Mouse (Mus musculus) cerebellum, postnatal 14 days (tissue): ENCODE measurements around the gene Mcam.

ENCODE experiments used
- DNase-seq, 2 experiments: peaks; one replicate each; pipeline ENCODE4 v3.0.0; 2021; ENCODE audit warnings: mixed read lengths in 2 of 2

The Mcam gene

DNA sequence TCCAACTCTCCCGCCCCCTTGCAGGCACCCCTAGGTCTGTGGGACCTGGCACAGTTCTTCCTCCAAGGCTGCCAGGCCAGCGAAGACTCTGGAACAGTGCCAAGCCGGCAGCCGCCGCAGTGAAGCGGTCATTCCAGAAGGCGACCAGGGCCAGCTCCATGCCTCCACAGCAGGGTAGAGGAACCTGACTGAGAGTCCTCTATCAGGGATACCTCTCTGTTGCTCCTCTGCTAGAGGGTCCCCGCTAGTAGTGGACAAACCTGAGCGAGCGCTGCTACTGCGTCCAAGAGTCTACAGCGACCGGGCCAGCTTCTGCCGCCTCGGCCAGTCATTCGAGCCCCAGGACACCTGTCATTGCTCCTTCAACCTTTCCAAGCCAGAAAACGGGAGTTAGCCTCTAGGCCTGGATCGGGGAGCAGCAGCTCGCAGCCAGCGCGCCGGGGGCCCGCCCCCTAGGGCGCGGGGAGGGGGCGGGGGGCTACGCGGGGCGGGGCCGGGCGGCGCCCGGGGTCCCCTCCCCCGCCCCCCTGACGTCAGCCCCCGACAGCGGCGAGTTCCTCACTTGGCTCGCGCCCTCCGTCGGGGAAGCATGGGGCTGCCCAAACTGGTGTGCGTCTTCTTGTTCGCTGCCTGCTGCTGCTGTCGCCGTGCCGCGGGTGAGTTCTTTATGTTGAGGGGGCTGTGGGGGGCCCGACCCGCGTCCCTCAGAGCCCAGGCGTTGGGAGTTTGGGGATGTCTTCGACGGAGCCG, at the start of gene Mcam:
Mcam (plus strand) TSS at position 369 of the 750 bp plus-strand sequence.
- peak; percentile 90 to 92 for DNase-seq

DNA sequence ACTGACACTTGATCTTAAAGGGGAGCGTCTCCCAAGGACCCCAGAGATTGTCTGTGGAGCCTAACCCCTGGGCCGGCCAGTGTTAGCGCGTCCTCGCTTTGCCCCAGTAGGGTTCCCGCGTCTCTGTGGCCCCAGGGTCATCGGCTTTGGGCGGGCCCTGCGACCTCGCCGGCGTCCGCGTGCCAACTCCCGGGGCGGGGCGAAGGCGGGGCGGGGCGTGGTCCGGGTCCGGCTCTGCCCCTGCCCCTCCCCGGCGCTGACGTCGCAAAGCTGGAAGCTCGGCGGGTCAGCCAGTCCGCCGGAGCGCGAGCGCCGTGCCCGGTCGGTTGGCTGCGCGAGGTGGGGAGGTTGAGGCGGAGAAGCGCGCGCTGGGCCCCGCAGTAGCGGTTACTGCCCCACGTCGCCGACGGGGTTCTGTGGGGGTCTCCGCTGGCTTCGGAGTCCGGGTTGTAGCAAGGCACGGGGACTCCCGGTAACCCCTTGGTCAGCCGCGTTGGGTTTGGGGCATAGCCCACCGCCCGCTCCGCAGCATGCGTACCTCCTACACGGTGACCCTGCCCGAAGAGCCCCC, 49.5 kb upstream of the Mcam start:
- peak; percentile 95 to 98 for DNase-seq

DNA sequence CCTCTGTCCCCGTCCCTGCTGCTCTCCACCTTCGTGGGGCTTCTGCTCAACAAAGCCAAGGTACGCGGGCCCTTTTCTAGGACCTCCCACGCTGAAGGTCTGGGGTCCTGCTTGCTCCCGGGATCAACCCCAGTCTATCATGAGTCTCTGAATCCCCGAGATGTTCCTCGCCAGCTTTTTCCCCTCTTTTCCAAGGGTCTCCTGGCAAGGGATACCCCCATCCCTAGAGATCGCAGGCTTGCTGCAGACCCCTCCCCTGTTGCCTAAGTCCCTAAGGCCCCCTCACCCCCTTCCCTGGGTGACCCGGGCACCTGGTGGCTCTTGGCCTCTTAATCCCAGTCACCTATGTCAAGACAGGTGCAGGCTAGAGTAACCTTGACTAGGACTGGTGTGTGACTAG, 49.0 kb upstream of the Mcam start:
- peak in 1 of 2 experiments; percentile 24 for DNase-seq

DNA sequence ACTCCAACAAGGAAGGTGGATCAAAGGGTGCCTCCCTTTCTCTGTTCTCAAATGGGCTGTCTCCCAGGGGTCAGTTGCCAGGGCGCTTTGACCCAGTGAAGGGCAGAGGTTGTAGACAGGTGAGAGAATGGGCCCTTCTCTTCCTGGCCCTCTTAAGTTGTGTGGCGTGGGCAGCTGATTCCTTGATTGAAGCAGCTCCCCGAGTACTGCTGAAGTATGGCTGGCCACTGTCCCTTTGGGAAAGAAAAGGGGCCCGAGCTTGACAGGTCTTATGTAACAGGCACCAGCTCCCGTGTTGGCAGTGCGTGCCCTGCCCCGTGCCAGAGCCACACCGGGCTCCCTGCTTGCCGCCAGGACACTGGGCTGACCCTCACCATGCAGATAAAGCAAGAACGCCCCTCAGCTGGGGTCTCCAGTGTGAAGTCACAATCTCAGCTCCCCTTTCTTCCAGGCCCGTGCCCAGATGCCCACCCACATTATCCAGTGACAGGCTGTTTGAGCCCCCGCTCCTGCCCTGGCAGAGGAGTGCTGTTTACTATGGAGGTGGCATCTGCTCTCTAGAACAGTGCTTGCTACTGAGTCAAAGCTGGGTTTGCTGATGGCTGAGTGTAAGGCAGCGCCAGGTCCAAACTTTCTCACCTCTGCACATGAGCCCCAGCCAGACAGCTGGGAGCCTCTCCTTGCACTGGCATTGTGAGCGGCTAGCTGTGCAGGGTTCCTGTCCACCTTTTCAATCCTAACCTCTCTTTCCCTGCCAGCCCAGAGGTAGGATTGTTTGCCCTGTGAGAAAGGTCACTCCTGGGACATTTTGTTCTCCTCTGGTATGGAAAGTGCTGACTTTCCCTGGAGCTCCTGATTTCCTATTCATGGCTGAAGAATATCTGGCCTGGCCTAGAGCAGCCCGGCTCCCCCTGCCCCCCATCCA, 48.3 kb upstream of the Mcam start:
- peak; percentile 83 to 91 for DNase-seq

DNA sequence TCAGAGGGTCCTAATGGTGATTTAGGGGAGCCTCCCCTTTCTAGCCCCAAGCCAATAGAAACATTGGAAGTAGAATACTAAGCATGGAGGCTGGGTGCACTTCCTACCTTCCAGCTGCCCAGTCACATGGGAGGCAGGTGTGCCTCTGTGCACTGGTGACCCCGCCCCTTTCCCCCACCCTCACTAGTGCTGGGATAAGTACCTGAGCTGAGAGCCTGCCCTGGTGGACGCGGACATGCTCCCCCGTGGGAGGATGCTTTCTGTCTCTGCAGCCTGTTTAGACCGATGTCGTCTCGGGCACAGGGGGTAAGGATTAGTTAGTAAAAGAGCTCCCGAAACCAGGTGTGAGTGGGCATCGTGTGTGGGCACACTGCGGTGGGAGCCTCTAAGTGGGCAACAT, 47.3 kb upstream of the Mcam start:
- no peak for DNase-seq

DNA sequence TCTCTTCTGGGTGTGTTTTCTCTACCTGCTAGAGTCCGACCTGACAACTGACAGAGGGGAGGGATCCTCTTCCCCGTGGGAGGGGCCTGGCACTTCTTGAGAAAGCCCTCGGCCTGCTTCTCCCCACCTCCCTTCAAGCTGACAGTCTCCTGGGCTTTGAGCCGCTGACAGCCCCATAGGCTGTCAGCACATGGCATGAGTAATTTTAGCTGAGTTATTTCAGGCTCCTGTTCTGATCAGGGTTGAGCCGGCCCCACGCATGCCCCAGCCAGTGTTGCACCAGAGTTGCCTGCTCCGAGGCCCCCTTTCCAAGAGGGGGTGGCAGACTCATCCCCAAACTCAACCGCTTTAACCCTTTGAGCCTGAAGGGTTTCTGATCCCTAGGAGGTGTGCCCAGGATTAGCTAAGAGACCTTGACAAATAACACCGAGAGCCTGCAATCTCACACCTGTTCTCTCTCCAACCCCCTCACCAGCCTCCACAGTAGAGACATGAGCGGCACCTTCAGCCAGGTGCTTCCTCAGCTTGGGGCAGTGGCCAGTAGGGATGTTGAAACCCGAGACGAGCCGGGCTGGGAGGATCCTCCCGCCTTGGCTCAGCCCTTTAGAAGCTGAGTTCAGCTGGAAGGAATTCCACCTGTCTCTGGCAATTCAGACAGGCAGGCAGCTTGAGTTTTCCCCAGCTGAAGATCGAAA, 46.4 kb upstream of the Mcam start:
- DNase-seq: peak in 1 of 2 experiments; percentile 47

DNA sequence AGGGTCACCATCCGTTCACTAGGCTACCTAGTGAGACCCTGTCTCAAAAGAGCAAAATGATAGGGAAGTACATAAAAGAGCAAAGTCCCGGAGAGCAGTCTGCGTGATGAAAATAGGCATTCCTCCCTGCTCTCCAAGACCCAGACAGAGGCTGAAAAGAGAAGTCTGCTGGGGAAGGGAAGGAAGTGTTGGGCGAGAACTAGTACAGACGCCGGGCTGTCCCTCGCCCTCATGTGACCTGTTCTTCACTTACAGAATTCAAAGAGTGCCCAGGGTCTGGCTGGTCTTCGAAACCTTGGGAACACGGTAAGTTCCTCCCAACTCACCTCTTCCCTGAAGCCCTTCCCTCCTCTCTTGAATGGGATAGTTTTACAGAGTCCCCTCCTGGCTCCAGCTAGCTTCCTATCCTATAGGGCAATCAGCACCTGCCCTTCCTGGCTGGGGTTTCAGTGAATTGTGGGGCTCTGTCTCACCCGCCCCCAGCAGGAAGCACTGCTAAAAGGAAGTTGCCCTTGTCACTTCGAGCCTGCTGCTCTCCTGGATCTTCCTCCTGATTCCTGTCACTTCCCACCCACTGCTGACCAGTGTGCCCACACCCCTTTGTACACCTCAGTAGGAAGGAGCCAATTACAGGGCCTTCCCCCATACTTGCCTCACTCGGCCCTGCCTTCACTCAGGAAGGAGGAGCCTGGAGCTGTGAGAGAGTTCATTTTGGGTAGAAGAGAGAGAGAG, 45.2 kb upstream of the Mcam start:
- DNase-seq: no peak

DNA sequence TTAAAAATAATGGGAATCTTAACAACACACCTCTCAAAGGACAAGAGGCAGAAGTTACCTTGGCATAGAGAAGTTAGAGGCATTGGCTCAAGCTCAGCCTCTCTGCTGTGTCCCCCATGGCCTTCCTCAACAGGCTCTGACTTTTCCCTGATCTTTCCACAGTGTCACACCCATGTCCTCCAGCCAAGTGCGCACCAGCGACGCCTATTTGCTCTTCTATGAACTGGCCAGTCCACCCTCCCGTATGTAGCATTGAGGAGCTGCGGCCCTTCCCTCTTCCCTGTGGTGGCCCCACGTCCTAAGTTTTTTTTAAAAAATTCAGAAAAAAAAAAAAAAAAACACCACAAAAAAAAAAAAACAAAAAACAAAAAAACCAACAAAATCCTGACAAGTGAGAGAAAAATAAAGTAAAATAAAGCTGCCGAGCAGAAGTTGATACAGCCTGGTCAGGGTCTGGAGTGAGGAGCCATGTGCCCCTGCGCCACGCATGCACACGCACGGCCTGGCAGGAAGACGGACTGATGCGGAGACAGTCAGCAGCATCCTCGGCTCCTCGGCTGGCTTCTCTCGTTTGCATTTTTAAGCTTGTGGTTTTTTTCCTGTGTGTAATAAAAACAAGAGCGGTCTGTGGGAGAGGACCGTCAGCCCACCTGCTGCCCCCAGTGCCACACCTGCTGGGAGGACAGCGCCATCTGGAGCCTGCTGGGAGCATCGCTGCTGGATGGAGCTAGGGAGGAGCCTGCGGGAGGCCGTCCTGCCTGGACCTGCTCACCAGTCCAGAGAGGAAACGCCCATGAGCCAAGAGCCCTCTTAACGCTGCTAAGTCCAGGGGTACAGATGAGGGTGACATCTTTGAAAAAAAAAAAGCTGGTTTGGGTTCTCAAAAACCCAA, 40.4 kb upstream of the Mcam start:
- DNase-seq: peak; percentile 84 to 89

DNA sequence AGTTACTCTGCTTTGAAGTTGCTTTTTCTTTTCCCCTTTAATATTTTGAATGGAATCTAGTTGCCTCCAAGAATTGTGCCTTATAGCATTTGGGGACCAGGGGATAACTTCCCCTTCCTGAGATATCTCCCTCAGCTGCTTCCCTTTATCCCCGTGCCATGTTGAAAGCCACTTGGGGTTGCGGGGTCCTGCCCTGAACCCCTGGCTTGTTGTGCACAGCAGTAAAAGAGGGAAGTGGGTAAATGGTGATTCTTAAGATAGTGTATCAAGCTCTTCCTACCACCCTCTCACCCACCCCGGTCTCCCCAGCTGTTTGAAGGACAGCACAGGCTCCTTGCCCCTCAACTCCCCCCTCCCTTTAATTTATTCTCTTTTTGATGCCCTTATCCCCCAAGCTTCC, 39.5 kb upstream of the Mcam start:
- no peak for DNase-seq

DNA sequence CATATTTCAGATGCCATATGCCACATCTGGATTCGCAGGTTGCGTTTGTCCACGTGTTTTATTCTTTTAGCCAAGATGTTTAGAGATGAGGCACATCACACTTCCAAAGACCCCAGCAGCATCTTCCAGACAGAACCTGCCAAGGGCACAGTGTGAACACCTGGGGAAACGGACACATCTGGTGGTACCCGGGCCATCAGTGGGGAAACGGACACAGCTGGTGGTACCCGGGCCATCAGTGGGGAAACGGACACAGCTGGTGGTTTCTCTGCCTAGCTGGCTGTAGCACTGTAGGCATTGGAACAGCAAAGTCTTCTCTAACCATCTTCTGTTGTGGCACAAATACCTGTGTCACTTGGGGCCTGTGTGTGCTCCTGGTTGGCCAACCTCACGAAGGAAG, 38.5 kb upstream of the Mcam start:
- no peak for DNase-seq

DNA sequence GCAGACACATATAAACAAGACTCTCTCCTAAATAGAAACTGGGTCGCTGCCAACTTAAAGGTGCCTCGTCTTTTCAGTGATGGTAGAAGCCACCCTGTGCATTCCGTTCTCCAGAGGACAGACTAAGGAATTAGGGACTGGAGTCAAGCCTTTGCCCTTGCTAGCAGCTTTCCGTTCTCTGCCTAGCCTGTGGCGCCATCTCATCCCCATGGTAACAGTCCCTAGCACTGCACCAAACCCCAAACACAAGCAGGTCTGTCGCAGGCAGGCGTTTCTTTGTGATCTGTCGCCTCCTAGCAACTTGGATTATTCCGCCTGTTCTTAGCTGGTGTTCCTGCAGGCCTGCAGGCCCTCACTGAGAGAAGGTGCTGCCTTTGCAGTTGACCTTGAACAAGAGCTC, 37.7 kb upstream of the Mcam start:
- DNase-seq: no peak

DNA sequence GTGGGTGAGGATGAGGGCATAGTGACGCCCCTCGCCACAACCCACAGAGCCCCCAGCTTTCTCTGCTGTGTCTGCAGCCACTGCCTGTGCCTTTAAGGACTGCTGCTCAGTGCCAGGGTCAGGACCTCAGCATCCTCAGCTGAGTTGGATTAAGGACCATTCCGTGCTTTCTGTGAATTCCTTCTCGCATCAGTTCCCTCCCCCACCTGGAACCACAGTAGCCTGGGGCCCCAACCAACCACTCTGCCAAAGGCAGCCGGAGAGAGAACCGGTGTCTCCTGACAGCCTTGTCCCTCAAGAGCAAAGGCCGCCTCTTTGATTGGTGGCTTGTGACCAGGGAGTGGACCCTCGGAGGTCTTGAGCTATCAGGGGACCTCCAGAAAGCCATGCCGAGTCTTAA, 32.8 kb upstream of the Mcam start, which contains the start of gene Mfrp:
Mfrp (plus strand) TSS at position 240 of the 400 bp plus-strand sequence.
- no peak for DNase-seq

DNA sequence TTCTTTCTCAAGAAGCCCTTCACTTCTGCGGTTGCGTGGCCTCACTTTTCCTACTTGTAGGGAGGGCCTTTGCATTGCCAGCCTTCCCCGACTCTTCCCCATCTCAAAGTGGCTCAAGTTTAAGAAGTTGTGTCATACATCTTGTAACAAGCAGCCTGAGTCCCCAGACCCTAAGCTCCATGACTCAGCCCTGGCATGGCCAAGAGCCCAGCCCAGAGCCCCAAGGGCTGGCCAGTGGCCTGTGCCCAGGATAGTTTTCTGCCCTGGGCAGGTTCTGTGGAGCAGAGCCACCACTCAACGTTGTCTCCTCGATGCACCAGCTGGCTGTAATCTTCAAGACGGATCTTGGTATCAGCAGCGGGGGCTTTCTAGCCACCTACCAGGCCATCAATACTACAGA, 29.4 kb upstream of the Mcam start:
- no peak for DNase-seq

DNA sequence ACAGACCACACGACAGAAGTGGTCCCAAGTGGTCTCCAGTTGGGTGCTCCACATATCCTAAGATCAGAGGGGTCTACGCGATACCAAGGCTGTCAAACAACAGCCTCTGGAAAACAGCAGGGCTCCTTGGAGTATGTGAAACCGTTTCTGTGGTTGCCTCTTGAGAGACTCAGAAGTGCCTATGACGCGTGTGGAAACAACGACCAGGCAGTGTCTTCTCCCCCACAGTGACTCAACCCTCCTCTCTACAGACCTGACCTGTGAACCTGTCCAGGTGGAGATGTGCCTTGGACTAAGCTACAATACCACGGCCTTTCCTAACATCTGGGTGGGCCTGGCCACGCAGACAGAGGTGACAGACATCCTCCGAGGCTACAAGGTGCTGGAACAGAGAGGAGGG, 28.5 kb upstream of the Mcam start:
- DNase-seq: no peak

DNA sequence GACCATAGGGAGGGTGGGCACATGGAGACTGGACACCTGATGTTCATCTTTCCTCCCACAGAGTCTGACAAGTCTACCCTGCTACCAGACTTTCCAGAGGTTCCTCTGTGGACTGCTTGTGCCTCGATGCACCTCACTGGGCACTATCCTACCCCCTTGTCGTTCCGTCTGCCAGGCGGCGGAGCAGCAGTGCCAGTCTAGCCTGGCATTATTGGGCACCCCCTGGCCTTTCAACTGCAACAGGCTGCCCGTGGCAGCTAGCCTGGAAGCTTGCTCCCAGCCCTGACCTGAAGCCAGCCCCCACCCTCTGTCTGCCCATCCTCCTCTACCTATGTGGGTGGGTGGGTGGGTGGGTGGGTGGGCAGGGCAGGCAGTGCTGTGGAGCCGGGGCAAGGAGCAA, 28.1 kb upstream of the Mcam start:
- peak in 1 of 2 experiments; percentile 36 for DNase-seq

DNA sequence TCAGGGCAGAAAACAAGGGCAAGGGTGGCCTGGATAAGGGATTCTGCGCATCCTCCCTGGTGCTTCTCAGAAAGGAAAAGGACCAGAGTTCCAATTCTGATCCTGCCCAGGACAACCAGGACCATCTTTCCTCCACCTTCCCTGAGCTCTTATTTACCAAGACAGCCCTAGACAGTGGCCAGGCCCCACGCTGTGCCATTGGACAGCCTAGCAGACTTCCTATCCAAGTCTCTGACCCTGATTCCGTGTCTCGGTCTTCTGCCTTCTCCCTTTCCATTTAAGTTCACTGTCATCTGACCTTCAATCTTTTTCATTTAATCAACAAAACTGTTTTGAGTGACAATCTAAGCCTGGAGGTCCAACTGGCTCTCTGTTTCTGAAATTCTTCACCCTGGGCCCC, 27.7 kb upstream of the Mcam start:
- DNase-seq: peak; percentile 72 to 73

DNA sequence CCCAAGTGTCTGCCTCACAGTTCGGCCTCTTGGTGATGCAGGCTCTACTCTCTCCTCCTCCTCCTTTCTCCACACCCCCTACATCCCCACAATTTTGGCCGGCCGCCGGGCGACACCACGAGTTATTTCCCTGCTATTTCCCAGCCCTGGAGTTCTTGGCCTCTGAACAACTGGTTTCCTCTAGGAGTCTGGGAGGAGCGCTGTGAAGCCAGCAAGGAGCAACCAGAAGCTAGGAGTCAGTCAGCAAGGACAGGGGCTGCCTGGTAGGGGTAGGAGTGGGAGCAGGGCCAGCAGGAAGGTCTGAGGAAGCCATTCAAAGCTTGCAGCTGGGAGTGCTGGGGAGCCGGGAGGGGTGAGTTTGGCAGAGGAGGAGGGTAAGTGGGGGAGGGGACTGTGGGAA, 27.2 kb upstream of the Mcam start, which contains the start of gene C1qtnf5:
C1qtnf5 (plus strand) TSS at position 136 of the 400 bp plus-strand sequence.
- DNase-seq: peak; percentile 57 to 76

DNA sequence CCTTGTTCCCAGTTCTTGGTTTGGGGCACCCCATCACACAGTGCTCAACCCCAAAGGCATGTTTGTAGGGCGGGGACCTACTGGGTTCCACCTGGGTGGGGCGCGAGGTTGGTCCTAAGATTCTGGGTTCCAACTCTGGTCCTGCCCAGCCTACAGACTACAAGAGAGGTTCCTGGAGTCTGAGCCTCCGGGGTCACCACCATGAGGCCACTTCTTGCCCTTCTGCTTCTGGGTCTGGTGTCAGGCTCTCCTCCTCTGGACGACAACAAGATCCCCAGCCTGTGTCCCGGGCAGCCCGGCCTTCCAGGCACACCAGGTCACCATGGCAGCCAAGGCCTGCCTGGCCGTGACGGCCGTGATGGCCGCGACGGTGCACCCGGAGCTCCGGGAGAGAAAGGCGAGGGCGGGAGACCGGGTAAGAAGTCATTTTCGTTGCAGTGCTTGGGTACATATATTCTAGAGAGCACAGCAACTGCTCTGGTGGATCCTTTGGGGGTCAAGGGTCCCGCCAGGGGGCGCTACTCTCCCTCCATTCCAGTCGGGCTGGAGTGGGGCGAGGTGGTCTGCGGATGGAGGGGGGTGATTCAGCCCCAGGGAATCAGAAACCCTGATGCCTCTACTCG, 26.6 kb upstream of the Mcam start:
- peak; percentile 69 to 85 for DNase-seq

DNA sequence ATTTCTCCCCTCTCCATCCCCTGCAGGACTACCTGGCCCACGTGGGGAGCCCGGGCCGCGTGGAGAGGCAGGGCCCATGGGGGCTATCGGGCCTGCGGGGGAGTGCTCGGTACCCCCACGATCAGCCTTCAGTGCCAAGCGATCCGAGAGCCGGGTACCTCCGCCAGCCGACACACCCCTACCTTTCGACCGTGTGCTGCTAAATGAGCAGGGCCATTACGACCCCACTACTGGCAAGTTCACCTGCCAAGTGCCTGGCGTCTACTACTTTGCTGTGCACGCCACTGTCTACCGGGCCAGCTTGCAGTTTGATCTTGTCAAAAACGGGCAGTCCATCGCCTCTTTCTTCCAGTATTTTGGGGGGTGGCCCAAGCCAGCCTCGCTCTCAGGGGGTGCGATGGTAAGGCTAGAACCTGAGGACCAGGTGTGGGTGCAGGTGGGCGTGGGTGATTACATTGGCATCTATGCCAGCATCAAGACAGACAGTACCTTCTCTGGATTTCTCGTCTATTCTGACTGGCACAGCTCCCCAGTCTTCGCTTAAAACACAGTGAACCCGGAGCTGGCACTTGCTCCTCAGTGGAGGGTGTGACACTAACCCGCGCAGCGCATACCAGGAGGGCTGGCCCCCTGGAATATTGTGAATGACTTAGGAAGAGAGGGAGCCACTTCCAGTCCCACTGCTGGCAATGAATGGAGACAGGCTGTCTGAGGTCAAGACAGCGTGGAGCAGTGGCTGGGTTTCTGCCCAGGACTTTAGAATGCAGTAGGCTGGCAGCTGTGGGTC, 25.8 kb upstream of the Mcam start:
- peak; percentile 28 to 36 for DNase-seq
